8 mouse cellular contexts compared by ENCODE assay signal in the genomic region with DNA sequence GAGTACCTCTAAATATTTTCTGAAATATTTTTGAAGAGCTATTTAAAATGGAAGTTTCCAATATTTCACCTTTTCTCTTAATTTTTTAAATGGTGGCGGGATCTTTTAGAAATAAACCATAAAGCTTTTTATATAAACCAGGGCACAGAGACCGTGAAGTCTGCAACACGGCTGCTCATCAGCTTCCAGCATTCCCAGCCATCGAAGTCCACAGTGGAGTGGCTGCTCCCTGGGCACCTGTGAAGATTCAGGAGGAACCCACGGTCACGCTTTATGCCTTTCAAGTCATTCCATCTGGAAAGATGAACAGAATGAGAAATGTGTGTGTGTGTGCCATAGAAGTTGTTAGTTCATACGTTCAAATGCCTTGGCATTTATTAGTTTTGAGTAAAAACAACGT. TPM values are rescaled to one million over a fixed set of nuclear protein-coding genes. Genes with fewer than 3 reads are reported as not detected.
DNase-seq lines count a peak whose midpoint lies in the region; ATAC-seq and TF ChIP-seq lines count a peak whose summit lies in the region.

No protein-coding gene starts in this region.

- H3K27ac ChIP-seq in embryonic facial prominence, embryonic 11.5 days (replicated peaks; ENCODE audit: low read depth, low read length): no peak overlapping the region
- H3K27ac ChIP-seq in intestine, embryonic 14.5 days (ENCODE audit: low read depth): no peak overlapping the region
- no peak overlapping the region for H3K27ac ChIP-seq in neural tube, embryonic 13.5 days (replicated peaks)

- DNase-seq in lung, adult 2 months: no peak
- no peak for DNase-seq in lung, postnatal 10 days
- no peak for DNase-seq in embryonic facial prominence, embryonic 11.5 days (ENCODE audit: low spot score)
- no peak for DNase-seq in intestine, embryonic 14.5 days (ENCODE audit: low spot score)
- DNase-seq in B cell, adult 2 months: no peak
- no peak for DNase-seq in Muller cell, postnatal 12 days (ENCODE audit: inconsistent ontology term)
- DNase-seq in cerebellum, adult 8-10 months: no peak

- TF ChIP-seq POLR2A in lung, adult 2 months (IDR thresholded peaks at IDR 0.05; ENCODE audit: borderline replicate concordance, extremely low read depth, low read depth, low read length): no peak

- peaks cover 5% of the 10 kb centered on the region for H3K4me1 ChIP-seq in lung, adult 2 months (ENCODE audit: control insufficient read depth, insufficient read depth, low read length)
- H3K4me1 ChIP-seq in embryonic facial prominence, embryonic 11.5 days (ENCODE audit: control insufficient read depth, insufficient read depth, low read length): no peaks in the 10 kb centered on the region
- H3K4me1 ChIP-seq in intestine, embryonic 14.5 days (replicated peaks; ENCODE audit: control insufficient read depth, insufficient read depth, low read length): peaks cover 6% of the 10 kb centered on the region; the same call in 1 of the 2 replicates
- peaks cover 7% of the 10 kb centered on the region for H3K4me1 ChIP-seq in neural tube, embryonic 13.5 days (replicated peaks)

- H3K27me3 ChIP-seq in embryonic facial prominence, embryonic 11.5 days (ENCODE audit: control insufficient read depth, insufficient read depth, low read length): no peaks in the 10 kb centered on the region
- H3K27me3 ChIP-seq in intestine, embryonic 14.5 days (replicated peaks; ENCODE audit: control insufficient read depth, insufficient read depth, low read length): no peaks in the 10 kb centered on the region
- no peaks in the 10 kb centered on the region for H3K27me3 ChIP-seq in neural tube, embryonic 13.5 days

- 32% methylated on average over 8 of the region's 8 CpGs for WGBS in lung, adult 2 months
- WGBS in embryonic facial prominence, embryonic 11.5 days: 55% methylated on average over 8 of the region's 8 CpGs
- WGBS in intestine, embryonic 14.5 days: 40% methylated on average over 8 of the region's 8 CpGs
- 51% methylated on average over 8 of the region's 8 CpGs for WGBS in neural tube, embryonic 13.5 days

- H3K36me3 ChIP-seq in embryonic facial prominence, embryonic 11.5 days (replicated peaks; ENCODE audit: control insufficient read depth, insufficient read depth, low read depth, low read length): no peaks in the 10 kb centered on the region
- no peaks in the 10 kb centered on the region for H3K36me3 ChIP-seq in intestine, embryonic 14.5 days (ENCODE audit: control insufficient read depth, insufficient read depth, low read length)
- H3K36me3 ChIP-seq in neural tube, embryonic 13.5 days: no peaks in the 10 kb centered on the region

- H3K4me3 ChIP-seq in lung, adult 2 months (replicated peaks; ENCODE audit: extremely low read depth, low read depth, low read length): peak overlapping the region; percentile 93
- H3K4me3 ChIP-seq in embryonic facial prominence, embryonic 11.5 days (ENCODE audit: low read depth, low read length): peak overlapping the region; percentile 47
- H3K4me3 ChIP-seq in intestine, embryonic 14.5 days (ENCODE audit: low read depth, low read length): peak overlapping the region; percentile 68
- H3K4me3 ChIP-seq in neural tube, embryonic 13.5 days: peak overlapping the region; percentile 53

- peak overlapping the region; percentile 42 for H3K4me2 ChIP-seq in embryonic facial prominence, embryonic 11.5 days (ENCODE audit: low read depth, low read length)
- peak overlapping the region; percentile 69 for H3K4me2 ChIP-seq in intestine, embryonic 14.5 days (ENCODE audit: low read length)
- H3K4me2 ChIP-seq in neural tube, embryonic 13.5 days: peak overlapping the region; percentile 60

- ATAC-seq in embryonic facial prominence, embryonic 11.5 days (replicated peaks; ENCODE audit: insufficient number of reproducible peaks, low FRiP score, low TSS enrichment, low read depth): no peak
- ATAC-seq in intestine, embryonic 14.5 days (replicated peaks; ENCODE audit: low FRiP score, low TSS enrichment, low read depth): no peak
- no peak for ATAC-seq in neural tube, embryonic 13.5 days (ENCODE audit: low read depth)

- H3K9me3 ChIP-seq in embryonic facial prominence, embryonic 11.5 days (replicated peaks; ENCODE audit: control insufficient read depth, low read length): no peaks in the 10 kb centered on the region
- H3K9me3 ChIP-seq in intestine, embryonic 14.5 days (ENCODE audit: control insufficient read depth, low read length): no peaks in the 10 kb centered on the region
- no peaks in the 10 kb centered on the region for H3K9me3 ChIP-seq in neural tube, embryonic 13.5 days

- no peak for TF ChIP-seq CTCF in lung, adult 2 months (IDR thresholded peaks at IDR 0.05; ENCODE audit: insufficient read depth, low read length)

- H3K9ac ChIP-seq in embryonic facial prominence, embryonic 11.5 days (replicated peaks; ENCODE audit: low read length): peak overlapping the region; percentile 37; the same call in 1 of the 2 replicates
- peak overlapping the region; percentile 53 for H3K9ac ChIP-seq in intestine, embryonic 14.5 days (ENCODE audit: low read length)
- peak overlapping the region; percentile 67 for H3K9ac ChIP-seq in neural tube, embryonic 13.5 days

RNA-seq across cellular contexts. Expression of gene Nudt13, which starts 0.5 kb away (rescaled TPM):
- polyA plus RNA-seq in lung, adult 2 months (2012; rRNA removed): 15.1 and 20.8 TPM in 2 replicates
- 8.9 and 10.7 TPM in 2 replicates for polyA plus RNA-seq in embryonic facial prominence, embryonic 11.5 days (2014; fragmentation: Nextera tagmentation; extraction: Ambion mirVana)
- 13.3 and 18.2 TPM in 2 replicates for polyA plus RNA-seq in intestine, embryonic 14.5 days (2014; fragmentation: Nextera tagmentation; extraction: Ambion mirVana)
- 10.5 and 13.0 TPM in 2 replicates for polyA plus RNA-seq in neural tube, embryonic 13.5 days (2015; fragmentation: Nextera tagmentation; extraction: Ambion mirVana)

RNA-seq across cellular contexts. Expression of gene Kcnk16, which starts 25.9 kb away (rescaled TPM):
- polyA plus RNA-seq in lung, adult 2 months (2012; rRNA removed): 0.12 TPM in 1 of 2 replicates, not detected in the other
- polyA plus RNA-seq in embryonic facial prominence, embryonic 11.5 days (2014; fragmentation: Nextera tagmentation; extraction: Ambion mirVana): 0.31 TPM in 1 of 2 replicates, not detected in the other
- 0.54 and 5.5 TPM in 2 replicates for polyA plus RNA-seq in intestine, embryonic 14.5 days (2014; fragmentation: Nextera tagmentation; extraction: Ambion mirVana)
- 0.22 TPM in 1 of 2 replicates, not detected in the other for polyA plus RNA-seq in neural tube, embryonic 13.5 days (2015; fragmentation: Nextera tagmentation; extraction: Ambion mirVana)

RNA-seq across cellular contexts. Expression of gene Ecd, which starts 53.0 kb away (rescaled TPM):
- polyA plus RNA-seq in lung, adult 2 months (2012; rRNA removed): 10.8 and 14.4 TPM in 2 replicates
- 66.3 and 70.2 TPM in 2 replicates for polyA plus RNA-seq in embryonic facial prominence, embryonic 11.5 days (2014; fragmentation: Nextera tagmentation; extraction: Ambion mirVana)
- polyA plus RNA-seq in intestine, embryonic 14.5 days (2014; fragmentation: Nextera tagmentation; extraction: Ambion mirVana): 58.1 and 62.7 TPM in 2 replicates
- polyA plus RNA-seq in neural tube, embryonic 13.5 days (2015; fragmentation: Nextera tagmentation; extraction: Ambion mirVana): 53.7 and 59.7 TPM in 2 replicates

RNA-seq across cellular contexts. Expression of gene Fam149b, which starts 53.0 kb away (rescaled TPM):
- 21.0 and 24.6 TPM in 2 replicates for polyA plus RNA-seq in lung, adult 2 months (2012; rRNA removed)
- 49.0 and 52.9 TPM in 2 replicates for polyA plus RNA-seq in embryonic facial prominence, embryonic 11.5 days (2014; fragmentation: Nextera tagmentation; extraction: Ambion mirVana)
- polyA plus RNA-seq in intestine, embryonic 14.5 days (2014; fragmentation: Nextera tagmentation; extraction: Ambion mirVana): 33.5 and 34.5 TPM in 2 replicates
- 45.4 and 48.2 TPM in 2 replicates for polyA plus RNA-seq in neural tube, embryonic 13.5 days (2015; fragmentation: Nextera tagmentation; extraction: Ambion mirVana)
